Mouse (Mus musculus) embryonic fibroblast, embryonic 13.5 days (primary cell): ENCODE results near the gene Zic2.

Experiments
- CTCF ChIP-seq: IDR thresholded peaks from 2 replicates; pipeline ENCODE4 v1.5.1; 2011; ENCODE audit warnings: mild to moderate bottlenecking, control low read depth, low read length, moderate library complexity, borderline replicate concordance; ENCODE audit not compliant: insufficient read depth
- POLR2A ChIP-seq: IDR thresholded peaks from 2 replicates; pipeline ENCODE4 v1.6.1; 2011; ENCODE audit warnings: low read depth, mild to moderate bottlenecking, control low read depth, low read length, moderate library complexity

DNA sequence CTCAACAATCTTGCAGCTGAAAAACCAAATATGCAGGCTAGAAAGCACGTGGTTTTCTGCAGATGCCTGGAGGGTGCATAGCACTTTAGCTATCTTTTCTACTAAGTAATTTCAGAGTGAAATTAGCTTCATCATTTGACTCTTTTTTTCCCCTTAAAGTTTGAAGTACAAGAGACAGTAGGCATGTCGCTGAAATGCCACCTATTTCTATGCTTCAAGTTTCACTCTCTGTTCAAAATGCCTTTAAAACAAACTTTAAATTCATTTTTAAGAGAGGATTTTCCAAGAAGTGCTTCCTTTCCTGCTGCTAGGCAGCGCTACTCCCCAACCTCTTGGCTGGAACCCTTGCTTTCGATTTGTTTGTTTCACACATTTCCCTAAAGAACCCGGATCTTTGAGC, 13.8 kb downstream of the Zic2 start:
- TF ChIP-seq CTCF (no peak), POLR2A (no peak)
